Mouse (Mus musculus): ENCODE data around the gene Cmpk2.

GRCm38 (mm10) chr12:26465600-26465999, 3.4 kb upstream of the Cmpk2 start:
- TF ChIP-seq POLR2A (IDR thresholded peaks at IDR 0.05; ENCODE audit: low read depth, low read length) (no peak), CTCF (IDR thresholded peaks at IDR 0.05; ENCODE audit: borderline replicate concordance, insufficient read depth, low read length) (no peak)

Data from embryonic fibroblast, embryonic 13.5 days (primary cell).